Mouse (Mus musculus): Measurements from ENCODE around the gene 1600015I10Rik.

GRCm38 (mm10) chr6:48958053-48958452 is 28.4 kb downstream of the 1600015I10Rik start:
- no peak for TF ChIP-seq POLR2A (IDR thresholded peaks at IDR 0.05; ENCODE audit: control insufficient read depth in 1 of 2, insufficient read depth in 1 of 2, low read depth in 1 of 2, low read length in 2 of 2, poor library complexity in 1 of 2)
- no peak for TF ChIP-seq MAFK (IDR thresholded peaks at IDR 0.05; ENCODE audit: borderline replicate concordance, low read depth, low read length)
- TF ChIP-seq CHD1 (IDR thresholded peaks at IDR 0.05; ENCODE audit: low read depth, low read length) = no peak
- TF ChIP-seq CTCF (IDR thresholded peaks at IDR 0.05 in 2 of 3, conservative IDR thresholded peaks at IDR 0.05 in 1 of 3; ENCODE audit: control insufficient read depth in 1 of 3, insufficient read depth in 1 of 3, low read depth in 2 of 3, low read length in 3 of 3, poor library complexity in 1 of 3, severe bottlenecking in 1 of 3) = no peak
- no peak for TF ChIP-seq E2F4 (IDR thresholded peaks at IDR 0.05; ENCODE audit: borderline replicate concordance, low read depth, low read length)
- TF ChIP-seq EP300 (IDR thresholded peaks at IDR 0.05; ENCODE audit: low read depth in 1 of 2, low read length in 2 of 2) = no peak
- TF ChIP-seq USF2 (IDR thresholded peaks at IDR 0.05; ENCODE audit: borderline replicate concordance in 1 of 2, insufficient read depth in 1 of 2, low read depth in 1 of 2, low read length in 2 of 2) = no peak
- no peak for TF ChIP-seq MAX (IDR thresholded peaks at IDR 0.05; ENCODE audit: low read length)
- no peak for TF ChIP-seq USF1 (IDR thresholded peaks at IDR 0.05; ENCODE audit: low read depth, low read length)
- no peak for TF ChIP-seq KAT2A (conservative IDR thresholded peaks at IDR 0.05; ENCODE audit: low read depth, low read length)
- no peak; the same call in 1 of the 2 replicates for TF ChIP-seq RAD21 (IDR thresholded peaks at IDR 0.05; ENCODE audit: low read depth, low read length)
- no peak for TF ChIP-seq ZC3H11A (IDR thresholded peaks at IDR 0.05; ENCODE audit: low read depth, low read length)
